Mouse (Mus musculus) erythroblast, embryonic 14.5 days (primary cell): ENCODE results near the gene Ccnd2. TPM values are rescaled to one million over a fixed set of nuclear protein-coding genes. Genes with fewer than 3 reads are reported as not detected.

ENCODE experiments used
- H3K27me3 ChIP-seq: 2 replicates; pipeline ENCODE4 v1.6.1; 2012; ENCODE audit warnings: inconsistent platforms; ENCODE audit not compliant: control insufficient read depth
- H3K36me3 ChIP-seq: 2 replicates; pipeline ENCODE4 v1.6.1; 2012; ENCODE audit warnings: mild to moderate bottlenecking, inconsistent platforms; ENCODE audit not compliant: control insufficient read depth
- H3K4me1 ChIP-seq: 2 replicates; pipeline ENCODE4 v1.6.1; 2012; ENCODE audit warnings: inconsistent platforms; ENCODE audit not compliant: control insufficient read depth
- H3K4me3 ChIP-seq: replicated peaks from 2 replicates; pipeline ENCODE3; 2012; ENCODE audit warnings: moderate library complexity, mild to moderate bottlenecking, inconsistent platforms
- H3K9me3 ChIP-seq: 2 replicates; pipeline ENCODE4 v1.6.1; 2012; ENCODE audit warnings: low read length, inconsistent platforms, mixed read lengths; ENCODE audit not compliant: control insufficient read depth
- GATA1 ChIP-seq: IDR thresholded peaks from 2 replicates; pipeline ENCODE4 v1.6.1; 2012; ENCODE audit warnings: low read length, inconsistent platforms, mixed read lengths
- TAL1 ChIP-seq: IDR thresholded peaks from 3 replicates; pipeline ENCODE4 v1.6.1; 2012; ENCODE audit warnings: low read length, inconsistent platforms, mixed read lengths
- polyA plus RNA-seq: library from polyadenylated mRNA; stranded (reverse); fragments of >175 nt; gene quantifications from 2 replicates; pipeline ENCODE4 v1.2.3, GENCODE M21; 2012

The Ccnd2 gene
- polyA plus RNA-seq, 1 experiment = 0.74 TPM

DNA sequence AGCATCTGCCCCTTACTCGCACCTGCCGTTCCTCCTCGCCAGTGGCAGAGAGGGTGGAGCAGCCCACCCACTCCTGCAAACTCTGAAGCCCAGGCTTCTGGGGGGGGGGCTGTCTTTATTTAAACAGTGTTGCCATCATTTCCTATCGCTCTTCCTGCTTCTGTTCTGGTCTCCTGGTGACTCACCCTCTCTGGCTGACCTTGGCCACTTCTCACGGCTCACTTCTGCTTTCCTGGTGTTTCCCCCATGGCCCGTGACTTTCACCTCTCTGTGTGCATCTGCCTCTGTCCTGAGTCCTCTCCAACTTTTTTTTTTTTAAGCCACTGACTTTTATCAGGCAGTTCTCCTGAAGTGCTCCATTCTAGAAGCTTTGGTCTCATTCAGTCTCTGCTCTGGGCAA is 10.8 kb upstream of the Ccnd2 start:
- TF ChIP-seq GATA1 (no peak), TAL1 (no peak)
- Histone ChIP-seq H3K9me3 (no peaks in the 10 kb centered on the region), H3K4me1 (no peaks in the 10 kb centered on the region), H3K36me3 (no peaks in the 10 kb centered on the region), H3K27me3 (peaks cover 36% of the 10 kb centered on the region), H3K4me3 (no peak overlapping the region)

DNA sequence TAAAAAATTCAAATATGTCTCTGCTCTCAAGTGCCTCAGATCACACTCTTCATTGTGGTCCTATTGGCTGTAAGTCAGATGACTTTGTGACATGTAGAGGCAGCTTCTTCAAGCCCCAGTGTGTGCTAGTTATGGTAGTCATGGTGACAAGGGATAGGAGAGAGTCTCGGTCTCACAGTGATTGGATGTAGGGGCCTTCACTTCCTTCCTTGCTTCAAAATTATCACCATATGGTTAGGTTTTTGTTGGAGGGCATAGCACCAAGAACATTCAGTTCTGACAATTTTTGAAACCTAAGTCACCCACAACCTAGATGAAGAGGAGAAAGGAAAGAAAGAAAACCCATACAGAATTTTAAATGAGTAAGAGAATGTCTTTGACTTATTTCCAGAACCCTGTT is 5.3 kb upstream of the Ccnd2 start:
- H3K9me3 ChIP-seq = peaks cover 6% of the 10 kb centered on the region; the same call in 1 of the 2 replicates
- no peaks in the 10 kb centered on the region for H3K36me3 ChIP-seq
- no peak overlapping the region for H3K4me3 ChIP-seq
- H3K27me3 ChIP-seq = peaks cover 74% of the 10 kb centered on the region
- H3K4me1 ChIP-seq = peaks cover 14% of the 10 kb centered on the region
- TF ChIP-seq TAL1 = no peak
- TF ChIP-seq GATA1 = no peak

DNA sequence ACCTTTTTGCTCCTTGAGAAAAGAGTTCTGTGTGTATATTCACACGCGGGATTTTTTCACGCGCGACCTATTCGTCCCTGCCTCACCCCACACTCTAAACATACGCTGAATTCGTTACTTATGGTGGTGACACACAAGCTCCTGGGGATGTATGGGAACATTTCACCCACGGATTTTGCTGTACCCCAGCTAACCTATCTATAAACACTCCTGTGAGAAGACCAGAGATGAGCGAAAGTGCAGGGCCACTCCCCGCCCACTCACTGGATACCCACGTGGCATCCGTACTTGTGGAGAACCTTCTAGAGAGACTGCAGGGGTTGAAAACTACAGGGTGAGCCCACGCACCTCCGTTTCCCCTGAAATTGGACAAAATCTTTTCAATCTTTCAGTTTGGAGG is 3.5 kb upstream of the Ccnd2 start:
- Histone ChIP-seq H3K9me3 (peaks cover 7% of the 10 kb centered on the region; the same call in 1 of the 2 replicates), H3K4me3 (no peak overlapping the region), H3K36me3 (no peaks in the 10 kb centered on the region), H3K27me3 (peaks cover 93% of the 10 kb centered on the region), H3K4me1 (peaks cover 30% of the 10 kb centered on the region)
- TF ChIP-seq TAL1 (no peak), GATA1 (no peak)

DNA sequence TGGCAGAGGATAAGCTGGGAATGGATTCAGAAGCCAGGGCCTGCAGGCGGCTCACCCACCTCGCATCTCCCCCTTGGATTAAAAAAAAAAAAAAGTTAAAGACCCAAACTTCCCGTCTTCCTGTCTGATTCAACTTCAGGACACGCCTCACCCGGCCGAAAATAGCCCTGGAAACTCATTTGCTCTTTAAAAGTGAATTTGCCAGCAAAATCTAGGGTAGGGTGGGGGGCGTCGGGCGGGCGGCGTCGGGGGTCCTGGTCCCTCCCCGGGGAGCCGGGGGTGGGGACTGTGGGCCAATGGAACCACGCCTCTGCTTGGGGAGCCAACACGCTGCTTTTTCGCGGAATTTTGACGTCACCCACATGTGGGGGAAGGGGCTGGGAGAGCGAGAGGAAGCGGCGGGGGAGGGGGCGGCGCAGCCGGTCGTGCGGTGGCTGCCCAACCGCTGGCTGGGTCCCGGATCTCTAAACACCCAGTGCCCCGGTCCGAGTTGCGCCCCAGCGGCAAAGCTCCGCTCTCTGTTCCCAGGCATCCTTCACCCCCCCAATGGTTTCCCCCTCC is 2.8 kb upstream of the Ccnd2 start:
- no peaks in the 10 kb centered on the region for H3K36me3 ChIP-seq
- peaks cover 36% of the 10 kb centered on the region for H3K4me1 ChIP-seq
- H3K27me3 ChIP-seq = peaks cover 99% of the 10 kb centered on the region
- peaks cover 11% of the 10 kb centered on the region; the same call in 1 of the 2 replicates for H3K9me3 ChIP-seq
- no peak overlapping the region for H3K4me3 ChIP-seq
- no peak for TF ChIP-seq GATA1
- TF ChIP-seq TAL1 = no peak

DNA sequence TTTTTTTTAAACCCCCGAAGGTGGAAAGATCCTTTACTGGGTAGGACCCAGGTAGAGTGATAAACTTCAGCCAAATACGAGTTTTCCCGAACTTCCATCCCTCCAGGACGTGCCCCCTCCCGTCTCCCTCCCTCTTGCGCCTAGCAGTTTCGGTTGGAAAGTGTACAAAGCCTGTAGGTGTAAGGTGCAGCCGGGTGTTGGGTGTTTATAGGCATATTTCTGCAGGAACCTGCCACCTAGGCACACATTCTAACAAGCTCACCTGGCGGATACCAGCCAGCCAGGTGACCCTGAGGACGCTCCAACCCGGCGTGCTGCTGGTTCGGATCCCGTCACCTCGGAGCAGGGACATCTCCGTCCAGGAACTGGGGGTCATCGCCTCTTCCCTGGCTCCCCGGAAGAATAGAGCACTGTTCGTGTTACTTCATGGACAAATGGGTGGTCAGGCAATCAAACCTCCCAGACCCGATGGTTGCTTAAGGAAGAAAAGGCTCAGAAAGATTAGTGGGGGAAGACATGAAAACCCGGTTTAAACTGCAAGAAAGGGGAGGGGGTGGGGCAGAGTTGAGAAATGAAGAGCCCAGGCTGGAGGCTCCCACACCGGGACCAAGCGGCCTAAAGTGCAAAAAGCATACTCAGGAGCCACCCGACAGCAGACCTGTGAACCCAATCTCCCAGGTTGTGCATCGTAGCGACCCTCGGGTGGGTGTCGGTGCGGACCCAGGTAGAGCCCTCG is 2.1 kb upstream of the Ccnd2 start:
- H3K36me3 ChIP-seq = no peaks in the 10 kb centered on the region
- TF ChIP-seq GATA1 (no peak), TAL1 (no peak)
- peaks cover 12% of the 10 kb centered on the region; the same call in 1 of the 2 replicates for H3K9me3 ChIP-seq
- peaks cover 41% of the 10 kb centered on the region for H3K4me1 ChIP-seq
- H3K27me3 ChIP-seq = peaks cover 99% of the 10 kb centered on the region
- H3K4me3 ChIP-seq = no peak overlapping the region

DNA sequence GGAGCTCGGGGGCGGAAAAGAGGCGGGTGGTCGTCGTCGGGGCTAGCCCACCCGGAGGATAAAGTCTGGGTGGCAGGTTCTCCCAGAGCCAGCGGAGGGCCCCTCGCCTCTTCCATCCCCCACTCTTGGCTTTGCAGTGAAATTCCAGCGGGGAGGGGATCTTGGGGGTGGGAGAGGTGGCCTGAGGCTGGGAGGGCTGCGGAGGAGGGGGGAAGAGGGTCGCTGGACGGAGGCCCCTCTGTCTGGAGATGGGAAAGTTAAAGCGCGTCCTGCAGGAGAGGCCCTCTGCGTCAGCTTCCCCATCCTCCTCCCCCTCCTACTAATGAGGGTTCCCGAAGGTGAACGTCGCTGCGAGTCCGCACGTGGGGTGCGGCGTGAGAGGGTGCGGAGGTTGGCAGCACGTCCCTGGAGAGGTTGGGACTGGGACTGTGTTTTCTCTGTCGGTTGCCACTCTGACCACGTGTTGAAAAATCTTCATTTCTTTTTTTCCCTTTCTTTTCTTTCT is 1.4 kb upstream of the Ccnd2 start:
- H3K27me3 ChIP-seq = peaks cover 100% of the 10 kb centered on the region
- peaks cover 41% of the 10 kb centered on the region for H3K4me1 ChIP-seq
- H3K36me3 ChIP-seq = no peaks in the 10 kb centered on the region
- peaks cover 12% of the 10 kb centered on the region; the same call in 1 of the 2 replicates for H3K9me3 ChIP-seq
- H3K4me3 ChIP-seq = no peak overlapping the region
- TF ChIP-seq GATA1 (no peak), TAL1 (no peak)

DNA sequence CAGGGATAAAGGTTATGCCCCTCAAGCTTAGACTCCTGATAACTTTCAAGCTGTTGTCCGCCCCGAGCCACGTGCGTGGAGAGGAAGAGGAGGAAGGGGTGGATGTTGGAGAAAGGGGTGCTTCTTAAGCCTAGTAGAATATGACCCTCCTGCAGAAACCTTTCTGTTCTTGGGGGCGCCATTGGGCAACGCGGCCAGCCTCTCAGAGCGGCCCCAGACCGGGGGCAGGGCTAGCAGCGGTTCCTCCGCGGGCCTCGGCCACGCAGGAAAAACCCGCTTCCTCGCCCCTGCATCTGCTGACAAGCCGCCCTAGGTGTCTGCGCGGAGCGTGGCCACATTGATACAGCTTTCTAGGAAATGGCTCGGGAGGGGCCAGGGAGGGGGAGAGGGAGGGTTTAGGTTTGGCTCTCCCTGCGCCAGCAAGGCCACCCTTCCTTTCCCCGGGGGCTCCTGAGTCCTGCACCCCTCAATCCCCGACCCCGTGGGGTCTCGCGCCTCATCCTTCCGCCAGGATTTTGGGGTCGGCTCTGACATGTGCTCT is 358 bp downstream of the Ccnd2 start:
- TF ChIP-seq GATA1 (no peak), TAL1 (no peak)
- H3K4me3 ChIP-seq = peak overlapping the region; percentile 51
- no peaks in the 10 kb centered on the region for H3K36me3 ChIP-seq
- peaks cover 91% of the 10 kb centered on the region for H3K27me3 ChIP-seq
- H3K9me3 ChIP-seq = peaks cover 12% of the 10 kb centered on the region; the same call in 1 of the 2 replicates
- H3K4me1 ChIP-seq = peaks cover 41% of the 10 kb centered on the region

DNA sequence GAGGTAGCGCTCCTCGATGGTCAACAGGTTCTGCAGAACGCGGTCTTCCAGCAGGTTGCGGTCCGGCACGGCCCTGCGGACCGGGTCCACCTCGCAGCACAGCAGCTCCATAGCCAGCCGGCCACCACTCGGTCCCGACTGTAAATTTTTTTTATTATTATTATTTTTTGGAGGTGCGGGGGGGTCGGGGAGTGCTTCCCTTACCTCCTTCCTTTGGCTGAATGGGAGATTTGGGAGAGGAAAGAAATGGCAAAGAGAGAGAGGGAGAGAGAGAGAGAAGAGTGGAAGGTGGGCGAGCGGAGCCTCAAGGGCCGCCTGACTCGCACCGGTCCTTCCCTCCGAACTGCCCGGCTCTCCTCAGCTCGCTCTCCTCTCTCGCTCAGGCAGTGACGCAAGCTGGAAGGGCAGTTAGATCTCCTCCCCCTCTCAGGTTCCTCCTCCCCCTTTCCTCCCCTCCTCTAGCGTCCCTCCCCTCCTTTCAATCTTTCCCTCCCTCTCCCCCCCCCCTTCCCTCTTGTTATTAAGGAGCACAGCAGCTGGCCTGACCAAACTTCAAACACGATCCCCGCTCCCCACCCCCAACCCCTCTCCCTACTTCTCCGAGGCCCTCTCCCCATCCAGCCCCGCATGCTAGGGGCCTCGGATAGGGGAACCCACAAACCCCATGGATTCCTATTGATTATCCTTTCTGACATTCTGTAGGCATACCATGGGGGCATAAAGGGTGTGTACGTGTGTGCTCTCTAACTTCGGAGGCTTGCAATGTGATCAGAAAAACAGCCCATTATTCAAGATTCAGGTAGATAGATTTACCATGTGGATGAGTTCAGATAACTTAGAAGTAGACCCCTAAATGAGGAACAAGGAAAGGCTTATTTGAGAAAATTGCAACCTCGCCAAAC is 1.1 kb downstream of the Ccnd2 start:
- TF ChIP-seq TAL1 (no peak), GATA1 (no peak)
- Histone ChIP-seq H3K27me3 (peaks cover 85% of the 10 kb centered on the region), H3K36me3 (no peaks in the 10 kb centered on the region), H3K4me3 (peak overlapping the region; percentile 63), H3K9me3 (peaks cover 12% of the 10 kb centered on the region; the same call in 1 of the 2 replicates), H3K4me1 (peaks cover 43% of the 10 kb centered on the region)
